Mouse (Mus musculus) heart, postnatal 14 days (tissue): ENCODE data around the gene Aurkb. TPM values are rescaled to one million over a fixed set of nuclear protein-coding genes. Genes with fewer than 3 reads are reported as not detected.

Experiments
- DNase-seq, 2 experiments: peaks; one replicate each; pipeline ENCODE4 v3.0.0; 2021 to 2022
- intact Hi-C: fragments of 180-260 bp; cut with DNase I; formaldehyde crosslinking; loops from one replicate; pipeline ENCODE4 v1.15.1; 2025
- total RNA-seq, 2 experiments: library from RNA; stranded (reverse); gene quantifications; 2 replicates each; pipeline ENCODE4 v1.2.3; 2021

Gene Aurkb
- total RNA-seq, 2 experiments from 2014 or later, result 3.6 to 8.1 TPM

- no peak for DNase-seq
- intact Hi-C loops, result no loop called here
Observed at GRCm38 (mm10) chr11:69075764-69076479, 30.5 kb downstream of the Aurkb start.

- DNase-seq, result no peak
- intact Hi-C loops, result no loop called here
Observed at GRCm38 (mm10) chr11:69076572-69076971, 31.1 kb downstream of the Aurkb start.

GRCm38 (mm10) chr11:69077316-69077715 is 31.9 kb downstream of the Aurkb start:
- intact Hi-C loops, result no loop called here
- no peak for DNase-seq

- DNase-seq, result no peak
- intact Hi-C loops, result no loop called here
Observed at GRCm38 (mm10) chr11:69078041-69078440, 32.6 kb downstream of the Aurkb start.

- no peak for DNase-seq
- intact Hi-C loops, result loop anchor here (1.0 kb wide), 1 partner anchor 8 kb away; no protein-coding TSS in a partner anchor
Observed at GRCm38 (mm10) chr11:69078805-69079438, 33.5 kb downstream of the Aurkb start.

- no peak for DNase-seq
- intact Hi-C loops, result no loop called here
Observed at GRCm38 (mm10) chr11:69080102-69080854, 34.8 kb downstream of the Aurkb start.

- DNase-seq, result no peak
- intact Hi-C loops, result no loop called here
Observed at GRCm38 (mm10) chr11:69080855-69081222, 35.4 kb downstream of the Aurkb start.

- no peak for DNase-seq
- intact Hi-C loops, result no loop called here
Observed at GRCm38 (mm10) chr11:69081613-69082012, 36.2 kb downstream of the Aurkb start.

GRCm38 (mm10) chr11:69085608-69086007 is 40.2 kb downstream of the Aurkb start:
- intact Hi-C loops, result no loop called here
- DNase-seq, result no peak

- intact Hi-C loops, result no loop called here
- peak in 1 of 2 experiments; percentile 39 for DNase-seq
Observed at GRCm38 (mm10) chr11:69086390-69086789, 40.9 kb downstream of the Aurkb start.

- intact Hi-C loops, result no loop called here
- DNase-seq, result no peak
Observed at GRCm38 (mm10) chr11:69087082-69087481, 41.6 kb downstream of the Aurkb start.

- intact Hi-C loops, result no loop called here
- no peak for DNase-seq
Observed at GRCm38 (mm10) chr11:69087597-69087996, 42.1 kb downstream of the Aurkb start.

- DNase-seq, result peak; percentile 94 to 96
- intact Hi-C loops, result loop anchor here (2.0 kb wide), 1 partner anchor 17 kb away; the partner anchor contains the start of gene Tmem107
Observed at GRCm38 (mm10) chr11:69088103-69088855, 42.8 kb downstream of the Aurkb start, which contains the start of gene Vamp2. Gene Vamp2 (plus strand): TSS chr11:69088490.

- no peak for DNase-seq
- intact Hi-C loops, result loop anchor here (2.0 kb wide), 1 partner anchor 18 kb away; the partner anchor contains the start of gene Tmem107
Observed at GRCm38 (mm10) chr11:69088856-69089615, 43.6 kb downstream of the Aurkb start.

- intact Hi-C loops, result loop anchor here (2.0 to 10.0 kb wide), 2 partner anchors 19 to 325 kb away; partner anchors contain the start of genes Kdm6b and Tmem107
- no peak for DNase-seq
Observed at GRCm38 (mm10) chr11:69089616-69090290, 44.3 kb downstream of the Aurkb start.

- intact Hi-C loops, result loop anchor here (10.0 kb wide), 1 partner anchor 324 kb away; the partner anchor contains the start of gene Kdm6b
- DNase-seq, result no peak
Observed at GRCm38 (mm10) chr11:69090367-69090766, 44.9 kb downstream of the Aurkb start.

- intact Hi-C loops, result loop anchor here (1.0 to 10.0 kb wide), 2 partner anchors 31 to 323 kb away; partner anchors contain the start of genes 9130213A22Rik and Kdm6b
- DNase-seq, result no peak
Observed at GRCm38 (mm10) chr11:69091566-69092385, 46.3 kb downstream of the Aurkb start.

- intact Hi-C loops, result loop anchor here (10.0 kb wide), 1 partner anchor 322 kb away; the partner anchor contains the start of gene Kdm6b
- DNase-seq, result peak; percentile 88 to 95
Observed at GRCm38 (mm10) chr11:69092386-69092751, 46.9 kb downstream of the Aurkb start.
